ENCODE assay signal across 9 mouse cellular contexts in the genomic region with DNA sequence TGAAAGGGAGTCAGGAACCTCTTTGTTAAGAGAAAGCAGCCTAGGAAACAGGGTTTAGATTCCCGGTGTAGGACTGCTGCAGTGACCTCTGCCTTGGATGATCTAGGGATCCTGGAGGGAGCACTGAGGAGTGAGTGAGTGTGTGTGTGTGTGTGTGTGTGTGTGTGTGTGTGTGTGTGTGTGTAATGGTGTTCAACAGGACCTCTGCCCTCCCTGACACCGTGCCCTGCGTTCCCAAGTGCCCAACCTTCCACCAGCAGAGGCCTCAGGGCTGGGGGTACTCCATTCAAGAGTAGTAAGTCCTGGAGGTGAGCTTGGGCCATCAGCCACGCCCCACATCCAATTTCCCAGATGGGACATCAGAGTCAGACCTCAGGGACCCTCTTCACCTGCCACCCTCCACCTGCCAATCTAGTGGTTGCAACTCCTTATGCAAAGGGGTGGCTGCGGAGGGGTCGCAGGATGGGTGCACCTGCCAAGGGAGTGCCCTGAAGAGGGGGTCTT. TPM values are rescaled to one million over a fixed set of nuclear protein-coding genes. Genes with fewer than 3 reads are reported as not detected.
DNase-seq lines count a peak whose midpoint lies in the region; ATAC-seq and TF ChIP-seq lines count a peak whose summit lies in the region.
"Had no signal": no experiment of that assay in that cellular context is flagged by ENCODE, and none has a peak within 500 bp of the region (broad histone marks: within the 10 kb centered on the region; RNA-seq: fewer than 3 reads in every experiment).

No protein-coding gene starts in this region.

- peaks cover 25% of the 10 kb centered on the region for H3K27me3 ChIP-seq in forebrain, embryonic 13.5 days
- H3K27me3 ChIP-seq in limb, embryonic 11.5 days (ENCODE audit: control insufficient read depth, insufficient read depth, low read length) = peaks cover 26% of the 10 kb centered on the region
- no peaks in the 10 kb centered on the region for H3K27me3 ChIP-seq in neural tube, embryonic 15.5 days (replicated peaks)

- peak overlapping the region; percentile 82 for H3K27ac ChIP-seq in left cerebral cortex, adult 2 months
- H3K27ac ChIP-seq in forebrain, embryonic 13.5 days = no peak overlapping the region
- H3K27ac ChIP-seq in limb, embryonic 11.5 days (replicated peaks; ENCODE audit: low read depth, low read length) = no peak overlapping the region
- H3K27ac ChIP-seq in neural tube, embryonic 15.5 days (replicated peaks) = no peak overlapping the region

- peak overlapping the region; percentile 89 for H3K9ac ChIP-seq in forebrain, embryonic 13.5 days
- H3K9ac ChIP-seq in limb, embryonic 11.5 days (ENCODE audit: low read length) = 0 out of 2 replicates have a peak overlapping the region, but pooled peaks have one; percentile 64
- peak overlapping the region; percentile 87 for H3K9ac ChIP-seq in neural tube, embryonic 15.5 days (replicated peaks)

- WGBS in forebrain, embryonic 13.5 days = 14% methylated on average over 6 of the region's 6 CpGs
- 24% methylated on average over 6 of the region's 6 CpGs for WGBS in limb, embryonic 11.5 days
- WGBS in neural tube, embryonic 15.5 days = 14% methylated on average over 6 of the region's 6 CpGs

- H3K4me2 ChIP-seq in forebrain, embryonic 13.5 days = peak overlapping the region; percentile 99
- H3K4me2 ChIP-seq in limb, embryonic 11.5 days (ENCODE audit: low read depth, severe bottlenecking) = peak overlapping the region; percentile 100
- H3K4me2 ChIP-seq in neural tube, embryonic 15.5 days = peak overlapping the region; percentile 86

- no peak for TF ChIP-seq CTCF in left cerebral cortex, adult 2 months (IDR thresholded peaks at IDR 0.05)

- no peaks in the 10 kb centered on the region for H3K9me3 ChIP-seq in forebrain, embryonic 13.5 days (replicated peaks)
- no peaks in the 10 kb centered on the region for H3K9me3 ChIP-seq in limb, embryonic 11.5 days (ENCODE audit: control insufficient read depth, low read length)
- no peaks in the 10 kb centered on the region for H3K9me3 ChIP-seq in neural tube, embryonic 15.5 days (replicated peaks)

- ATAC-seq in forebrain, embryonic 13.5 days = peak; percentile 52
- no peak; the same call in 1 of the 2 replicates for ATAC-seq in limb, embryonic 11.5 days (ENCODE audit: insufficient number of reproducible peaks, low FRiP score, low TSS enrichment, low read depth)
- peak; percentile 11 for ATAC-seq in neural tube, embryonic 15.5 days (ENCODE audit: low FRiP score)

- peak overlapping the region; percentile 95 for H3K4me3 ChIP-seq in left cerebral cortex, adult 2 months
- peak overlapping the region; percentile 67 for H3K4me3 ChIP-seq in forebrain, embryonic 13.5 days
- H3K4me3 ChIP-seq in limb, embryonic 11.5 days (ENCODE audit: low read depth, low read length) = peak overlapping the region; percentile 61
- peak overlapping the region; percentile 75 for H3K4me3 ChIP-seq in neural tube, embryonic 15.5 days (replicated peaks)

- intact Hi-C loops in left cerebral cortex, adult 2 months (cut with DNase I) = no loop called here
- intact Hi-C loops in left cerebral cortex, postnatal 25 days (cut with DNase I) = loop anchor here (10.0 kb wide), 1 partner anchor 234 kb away; no protein-coding TSS in a partner anchor

- no peaks in the 10 kb centered on the region for H3K36me3 ChIP-seq in forebrain, embryonic 13.5 days (ENCODE audit: poor library complexity, severe bottlenecking)
- H3K36me3 ChIP-seq in limb, embryonic 11.5 days (ENCODE audit: control insufficient read depth, insufficient read depth, low read length) = no peaks in the 10 kb centered on the region
- H3K36me3 ChIP-seq in neural tube, embryonic 15.5 days = no peaks in the 10 kb centered on the region

- DNase-seq in left cerebral cortex, adult 2 months (ENCODE audit: extremely low spot score in 1 of 2, low spot score in 2 of 2) = no peak
- DNase-seq in left cerebral cortex, postnatal 25 days (ENCODE audit: low spot score in 2 of 2) = no peak
- DNase-seq in limb, embryonic 11.5 days (ENCODE audit: low spot score) = peak; percentile 35
- DNase-seq in frontal cortex, postnatal 10 days (ENCODE audit: low spot score in 2 of 2) = no peak
- DNase-seq in layer of hippocampus, adult 9-10 months (ENCODE audit: low spot score) = no peak
- DNase-seq in layer of hippocampus, postnatal 14 days (ENCODE audit: low spot score in 2 of 2) = no peak
- DNase-seq: kidney, postnatal 14 days had no signal

- H3K4me1 ChIP-seq in forebrain, embryonic 13.5 days = peaks cover 21% of the 10 kb centered on the region
- H3K4me1 ChIP-seq in limb, embryonic 11.5 days (ENCODE audit: control insufficient read depth, insufficient read depth, low read length) = peaks cover 11% of the 10 kb centered on the region
- peaks cover 37% of the 10 kb centered on the region for H3K4me1 ChIP-seq in neural tube, embryonic 15.5 days

RNA-seq across cellular contexts. Expression of a gene that starts 0.4 kb away (rescaled TPM):
- total RNA-seq in left cerebral cortex, adult 2 months (2021) = 100 to 1,000 TPM; 128 to 140 TPM
- total RNA-seq in left cerebral cortex, postnatal 25 days (2021) = 100 to 1,000 TPM; 118 to 139 TPM
- polyA plus RNA-seq in forebrain, embryonic 13.5 days (2015; fragmentation: Nextera tagmentation; extraction: Ambion mirVana) = 16.1 and 22.6 TPM in 2 replicates
- 14.2 and 15.4 TPM in 2 replicates for polyA plus RNA-seq in limb, embryonic 11.5 days (2014; fragmentation: Nextera tagmentation; extraction: Ambion mirVana)
- polyA plus RNA-seq in neural tube, embryonic 15.5 days (2015; fragmentation: Nextera tagmentation; extraction: Ambion mirVana) = 28.3 and 34.0 TPM in 2 replicates
- 100 to 1,000 TPM; 186 to 207 TPM for total RNA-seq in layer of hippocampus, postnatal 14 days (2021)

RNA-seq across cellular contexts. Expression of a gene that starts 58.6 kb away (rescaled TPM):
- total RNA-seq in left cerebral cortex, adult 2 months (2021) = 1 to 10 TPM; 6.1 to 6.6 TPM
- total RNA-seq in left cerebral cortex, postnatal 25 days (2021) = 1 to 10 TPM; 7.3 to 8.0 TPM
- 68.3 and 69.2 TPM in 2 replicates for polyA plus RNA-seq in forebrain, embryonic 13.5 days (2015; fragmentation: Nextera tagmentation; extraction: Ambion mirVana)
- polyA plus RNA-seq in limb, embryonic 11.5 days (2014; fragmentation: Nextera tagmentation; extraction: Ambion mirVana) = 105 and 106 TPM in 2 replicates
- 31.9 and 32.8 TPM in 2 replicates for polyA plus RNA-seq in neural tube, embryonic 15.5 days (2015; fragmentation: Nextera tagmentation; extraction: Ambion mirVana)
- total RNA-seq in layer of hippocampus, postnatal 14 days (2021) = 10 to 100 TPM; 10.3 to 12.9 TPM
